Mouse (Mus musculus) intestine, postnatal 0 days (tissue): Measurements from ENCODE around the gene Zfp36l1. TPM values are rescaled to one million over a fixed set of nuclear protein-coding genes. Genes with fewer than 3 reads are reported as not detected.

Experiments
- ATAC-seq: fragments of 200-750 bp; cut with Nextera tagmentation; 2 replicates; pipeline ENCODE4 v1.8.0; 2017; ENCODE audit warnings: mild to moderate bottlenecking, moderate TSS enrichment, moderate library complexity
- H3K27ac ChIP-seq: fragments of 300-500 bp; sonication (generic); 2 replicates; pipeline ENCODE4 v1.5.1; 2014; ENCODE audit warnings: mild to moderate bottlenecking, low read depth, low read length, moderate library complexity
- H3K27me3 ChIP-seq: fragments of 300-500 bp; sonication (generic); replicated peaks from 2 replicates; pipeline ENCODE4 v1.6.1; 2014; ENCODE audit warnings: low read length, mixed read lengths; ENCODE audit not compliant: control insufficient read depth, insufficient read depth
- H3K36me3 ChIP-seq: fragments of 300-500 bp; sonication (generic); 2 replicates; pipeline ENCODE4 v1.6.1; 2014; ENCODE audit warnings: mild to moderate bottlenecking, moderate library complexity; ENCODE audit not compliant: control insufficient read depth, insufficient read depth
- H3K4me1 ChIP-seq: fragments of 300-500 bp; sonication (generic); replicated peaks from 2 replicates; pipeline ENCODE4 v1.6.1; 2014; ENCODE audit warnings: antibody characterized with exemption, low read length, mixed read lengths; ENCODE audit not compliant: control insufficient read depth, insufficient read depth
- H3K4me2 ChIP-seq: fragments of 300-500 bp; sonication (generic); replicated peaks from 2 replicates; pipeline ENCODE4 v1.6.1; 2014; ENCODE audit warnings: low read depth, mild to moderate bottlenecking, moderate library complexity
- H3K4me3 ChIP-seq: fragments of 300-500 bp; sonication (generic); 2 replicates; pipeline ENCODE4 v1.5.1; 2014; ENCODE audit warnings: low read depth, low read length
- H3K9ac ChIP-seq: fragments of 300-500 bp; sonication (generic); 2 replicates; pipeline ENCODE4 v1.6.1; 2014; ENCODE audit warnings: mild to moderate bottlenecking, low read depth, low read length
- H3K9me3 ChIP-seq: fragments of 300-500 bp; sonication (generic); 2 replicates; pipeline ENCODE4 v1.6.1; 2016; ENCODE audit warnings: mixed run types; ENCODE audit not compliant: control insufficient read depth
- CTCF ChIP-seq: sonication (generic); IDR thresholded peaks from 2 replicates; pipeline ENCODE4 v1.5.1; 2016; ENCODE audit warnings: low read depth, mild to moderate bottlenecking, control low read depth, antibody characterized with exemption, moderate library complexity
- WGBS: fragments of 180-500 bp; shearing (Covaris S2); extraction: QIAGEN DNeasy Blood & Tissue Kit; methylation state at CpG from one replicate; pipeline ENCODE4 v1.1.7; 2014; 5-methylcytosine and 5-hydroxymethylcytosine counted together
- polyA plus RNA-seq: library from polyadenylated mRNA; unstranded; fragments of >200 nt; fragmentation: Nextera tagmentation; extraction: Ambion mirVana; gene quantifications from 2 replicates; pipeline ENCODE4 v1.2.1, GENCODE M21; 2015

Zfp36l1 gene
- polyA plus RNA-seq, 1 experiment from 2014 or later, result 80.7 TPM

GRCm38 (mm10) chr12:80132250-80133003, 19.6 kb upstream of the Zfp36l1 start:
- no peaks in the 10 kb centered on the region for H3K36me3 ChIP-seq
- under 1% methylated on average over 62 of the region's 66 CpGs for whole genome bisulfite sequencing
- no peaks in the 10 kb centered on the region for H3K9me3 ChIP-seq
- H3K27ac ChIP-seq, result peak overlapping the region; percentile 99
- H3K9ac ChIP-seq, result peak overlapping the region; percentile 89
- no peaks in the 10 kb centered on the region for H3K27me3 ChIP-seq
- ATAC-seq, result peak; percentile 75
- peak; percentile 99 for TF ChIP-seq CTCF
- H3K4me1 ChIP-seq, result peaks cover 13% of the 10 kb centered on the region
- peak overlapping the region; percentile 59 for H3K4me3 ChIP-seq
- peak overlapping the region; percentile 70 for H3K4me2 ChIP-seq

GRCm38 (mm10) chr12:80131359-80132249, 18.8 kb upstream of the Zfp36l1 start:
- Histone ChIP-seq H3K36me3 (no peaks in the 10 kb centered on the region), H3K4me2 (peak overlapping the region; percentile 70), H3K9ac (peak overlapping the region; percentile 89), H3K27ac (peak overlapping the region; percentile 99), H3K4me1 (peaks cover 13% of the 10 kb centered on the region), H3K27me3 (no peaks in the 10 kb centered on the region), H3K4me3 (peak overlapping the region; percentile 59), H3K9me3 (no peaks in the 10 kb centered on the region)
- TF ChIP-seq CTCF, result no peak
- no peak; the same call in 1 of the 2 replicates for ATAC-seq
- WGBS, result 35% methylated on average over 17 of the region's 17 CpGs

- Histone ChIP-seq H3K27me3 (no peaks in the 10 kb centered on the region), H3K9me3 (no peaks in the 10 kb centered on the region), H3K4me2 (peak overlapping the region; percentile 70), H3K27ac (peak overlapping the region; percentile 99), H3K4me3 (peak overlapping the region; percentile 59), H3K9ac (peak overlapping the region; percentile 89), H3K4me1 (peaks cover 13% of the 10 kb centered on the region), H3K36me3 (no peaks in the 10 kb centered on the region)
- 8% methylated on average over 6 of the region's 6 CpGs for WGBS
- ATAC-seq, result peak; percentile 57
- no peak for TF ChIP-seq CTCF
Observed at GRCm38 (mm10) chr12:80130558-80131358, 17.9 kb upstream of the Zfp36l1 start.

GRCm38 (mm10) chr12:80129531-80129930, 16.7 kb upstream of the Zfp36l1 start:
- Histone ChIP-seq H3K4me1 (peaks cover 13% of the 10 kb centered on the region), H3K4me2 (peak overlapping the region; percentile 70; the same call in 1 of the 2 replicates), H3K9me3 (no peaks in the 10 kb centered on the region), H3K36me3 (no peaks in the 10 kb centered on the region), H3K27ac (0 out of 2 replicates have a peak overlapping the region, but pooled peaks have one; percentile 99), H3K9ac (0 out of 2 replicates have a peak overlapping the region, but pooled peaks have one; percentile 12), H3K4me3 (no peak overlapping the region), H3K27me3 (no peaks in the 10 kb centered on the region)
- no peak for ATAC-seq
- peak; percentile 65 for TF ChIP-seq CTCF
- 93% methylated on average over 8 of the region's 8 CpGs for WGBS

GRCm38 (mm10) chr12:80127191-80127762, 14.5 kb upstream of the Zfp36l1 start:
- 85% methylated on average over 5 of the region's 5 CpGs for WGBS
- Histone ChIP-seq H3K4me1 (peaks cover 21% of the 10 kb centered on the region), H3K9me3 (no peaks in the 10 kb centered on the region), H3K27me3 (no peaks in the 10 kb centered on the region), H3K36me3 (no peaks in the 10 kb centered on the region), H3K9ac (no peak overlapping the region), H3K4me2 (no peak overlapping the region), H3K4me3 (no peak overlapping the region), H3K27ac (no peak overlapping the region)
- no peak for TF ChIP-seq CTCF
- no peak for ATAC-seq
